Mouse (Mus musculus): Measurements from ENCODE around the gene Proca1. TPM values are rescaled to one million over a fixed set of nuclear protein-coding genes. Genes with fewer than 3 reads are reported as not detected.

The Proca1 gene
- total and polyA plus RNA-seq, 3 experiments = 0.70 to 0.80 (median 0.75) TPM

DNA sequence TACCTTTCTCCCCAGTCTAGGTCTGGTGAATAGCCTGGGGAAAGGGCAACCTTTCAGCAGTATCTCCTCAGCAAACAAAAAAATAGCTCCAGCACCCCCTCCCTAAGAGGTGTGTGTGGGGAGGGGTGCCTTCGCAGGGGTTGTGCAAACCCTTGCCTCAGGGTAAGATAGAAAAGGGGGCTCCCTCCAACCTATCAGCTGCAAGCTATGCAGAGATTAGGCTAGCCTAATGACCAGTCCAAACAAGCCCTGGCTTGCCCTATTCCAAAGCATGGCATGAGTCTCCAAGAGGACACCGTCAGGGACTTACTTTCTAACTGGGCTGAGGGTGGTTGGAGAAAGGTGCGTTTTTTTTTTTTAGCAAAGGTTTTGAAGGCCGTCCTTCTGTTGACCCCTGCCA is 27.0 kb upstream of the Proca1 start:
- H3K9ac ChIP-seq (ENCODE audit: low read depth, low read length) = no peak overlapping the region
- peaks cover 3% of the 10 kb centered on the region; the same call in 1 of the 2 replicates for H3K4me1 ChIP-seq (ENCODE audit: control insufficient read depth, insufficient read depth, low read length)
- H3K79me2 ChIP-seq (replicated peaks; ENCODE audit: control insufficient read depth, insufficient read depth, low read length) = no peaks in the 10 kb centered on the region
- no peaks in the 10 kb centered on the region for H3K36me3 ChIP-seq (ENCODE audit: control insufficient read depth, insufficient read depth, low read length)
- H3K27ac ChIP-seq = peak overlapping the region; percentile 62
- intact Hi-C loops (cut with DNase I) = loop anchor here (5.0 kb wide), 1 partner anchor 559 kb away; the partner anchor contains the start of gene Taok1
- H3K27me3 ChIP-seq (ENCODE audit: control insufficient read depth, insufficient read depth, low read length) = no peaks in the 10 kb centered on the region
- peak overlapping the region; percentile 53; the same call in 1 of the 2 replicates for H3K4me3 ChIP-seq
- 82% methylated on average over 4 of the region's 4 CpGs for WGBS
- TF ChIP-seq CTCF (IDR thresholded peaks at IDR 0.05) (no peak), EP300 (IDR thresholded peaks at IDR 0.05; ENCODE audit: insufficient read depth, low read depth, low read length) (no peak), POLR2A (IDR thresholded peaks at IDR 0.05; ENCODE audit: insufficient read depth, low read depth, low read length) (no peak)
- no peak for DNase-seq

DNA sequence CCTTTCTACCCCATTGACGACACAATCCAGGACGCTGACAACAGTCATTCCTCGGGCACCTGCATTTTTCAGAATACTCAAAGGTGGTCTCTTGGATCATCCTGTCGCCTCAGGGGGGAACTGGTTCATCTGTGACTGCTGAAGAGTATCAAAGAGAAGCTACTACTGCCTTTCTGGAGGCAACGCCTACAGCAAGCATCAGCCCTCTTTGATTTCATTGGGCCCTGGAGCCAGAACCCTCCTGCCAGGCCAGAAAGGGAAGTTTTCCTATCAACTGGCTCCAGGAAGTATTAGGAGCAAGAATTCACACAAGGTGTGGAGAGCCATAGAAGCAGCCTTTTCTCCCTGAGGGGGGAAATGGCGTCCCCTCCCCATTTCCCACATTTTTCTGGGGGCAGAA is 26.6 kb upstream of the Proca1 start:
- no peak overlapping the region for H3K9ac ChIP-seq (ENCODE audit: low read depth, low read length)
- no peaks in the 10 kb centered on the region for H3K36me3 ChIP-seq (ENCODE audit: control insufficient read depth, insufficient read depth, low read length)
- TF ChIP-seq EP300 (IDR thresholded peaks at IDR 0.05; ENCODE audit: insufficient read depth, low read depth, low read length) (no peak), CTCF (IDR thresholded peaks at IDR 0.05) (no peak), POLR2A (IDR thresholded peaks at IDR 0.05; ENCODE audit: insufficient read depth, low read depth, low read length) (no peak)
- H3K27me3 ChIP-seq (ENCODE audit: control insufficient read depth, insufficient read depth, low read length) = no peaks in the 10 kb centered on the region
- WGBS = 90% methylated on average over 6 of the region's 6 CpGs
- no peaks in the 10 kb centered on the region for H3K79me2 ChIP-seq (replicated peaks; ENCODE audit: control insufficient read depth, insufficient read depth, low read length)
- H3K27ac ChIP-seq = no peak overlapping the region
- peaks cover 3% of the 10 kb centered on the region; the same call in 1 of the 2 replicates for H3K4me1 ChIP-seq (ENCODE audit: control insufficient read depth, insufficient read depth, low read length)
- intact Hi-C loops (cut with DNase I) = loop anchor here (5.0 kb wide), 1 partner anchor 559 kb away; the partner anchor contains the start of gene Taok1
- no peak overlapping the region for H3K4me3 ChIP-seq
- DNase-seq = no peak

DNA sequence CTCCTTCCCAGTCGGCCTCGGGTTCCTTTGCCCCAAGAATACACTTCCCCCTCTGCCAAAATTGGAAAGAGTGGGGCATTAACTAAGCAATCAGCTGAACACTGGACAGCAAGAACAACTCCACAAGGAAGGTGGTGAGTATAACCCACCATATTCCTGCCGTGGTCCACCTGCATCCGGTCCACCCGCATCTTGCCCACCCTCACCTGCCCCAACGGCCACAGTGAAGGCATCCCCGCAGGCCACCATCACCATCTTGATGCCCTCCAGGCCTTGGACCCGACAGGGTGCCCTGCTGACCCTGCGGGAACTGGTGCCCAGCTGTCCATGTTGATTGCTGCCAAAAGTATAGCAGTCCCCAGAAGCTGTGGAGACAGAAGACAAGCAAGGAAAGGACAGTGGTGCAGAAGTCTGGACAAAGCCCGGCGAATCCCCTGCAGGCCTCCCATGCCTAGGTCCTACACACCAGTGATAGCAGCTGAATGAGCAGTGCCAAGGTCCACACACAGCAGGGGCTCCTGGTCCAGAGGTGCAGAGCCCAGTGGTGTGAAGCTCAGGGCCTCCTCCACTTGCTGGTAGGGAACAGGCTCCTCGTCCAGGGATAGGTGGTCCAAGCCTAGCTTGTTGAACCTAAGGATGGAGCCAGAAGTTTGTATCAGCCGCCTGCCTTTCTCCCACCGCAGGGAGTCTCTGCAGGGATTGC is 25.8 kb upstream of the Proca1 start:
- no peak for TF ChIP-seq POLR2A (IDR thresholded peaks at IDR 0.05; ENCODE audit: insufficient read depth, low read depth, low read length)
- TF ChIP-seq EP300 (IDR thresholded peaks at IDR 0.05; ENCODE audit: insufficient read depth, low read depth, low read length) = no peak
- no peak for TF ChIP-seq CTCF (IDR thresholded peaks at IDR 0.05)
- DNase-seq = no peak
- intact Hi-C loops (cut with DNase I) = loop anchor here (5.0 kb wide), 1 partner anchor 560 kb away; the partner anchor contains the start of gene Taok1
- WGBS = 92% methylated on average over 14 of the region's 14 CpGs
- no peak overlapping the region for H3K9ac ChIP-seq (ENCODE audit: low read depth, low read length)
- no peak overlapping the region for H3K4me3 ChIP-seq
- H3K36me3 ChIP-seq (ENCODE audit: control insufficient read depth, insufficient read depth, low read length) = no peaks in the 10 kb centered on the region
- no peak overlapping the region for H3K27ac ChIP-seq
- H3K27me3 ChIP-seq (ENCODE audit: control insufficient read depth, insufficient read depth, low read length) = no peaks in the 10 kb centered on the region
- H3K4me1 ChIP-seq (ENCODE audit: control insufficient read depth, insufficient read depth, low read length) = peaks cover 3% of the 10 kb centered on the region; the same call in 1 of the 2 replicates
- no peaks in the 10 kb centered on the region for H3K79me2 ChIP-seq (replicated peaks; ENCODE audit: control insufficient read depth, insufficient read depth, low read length)

DNA sequence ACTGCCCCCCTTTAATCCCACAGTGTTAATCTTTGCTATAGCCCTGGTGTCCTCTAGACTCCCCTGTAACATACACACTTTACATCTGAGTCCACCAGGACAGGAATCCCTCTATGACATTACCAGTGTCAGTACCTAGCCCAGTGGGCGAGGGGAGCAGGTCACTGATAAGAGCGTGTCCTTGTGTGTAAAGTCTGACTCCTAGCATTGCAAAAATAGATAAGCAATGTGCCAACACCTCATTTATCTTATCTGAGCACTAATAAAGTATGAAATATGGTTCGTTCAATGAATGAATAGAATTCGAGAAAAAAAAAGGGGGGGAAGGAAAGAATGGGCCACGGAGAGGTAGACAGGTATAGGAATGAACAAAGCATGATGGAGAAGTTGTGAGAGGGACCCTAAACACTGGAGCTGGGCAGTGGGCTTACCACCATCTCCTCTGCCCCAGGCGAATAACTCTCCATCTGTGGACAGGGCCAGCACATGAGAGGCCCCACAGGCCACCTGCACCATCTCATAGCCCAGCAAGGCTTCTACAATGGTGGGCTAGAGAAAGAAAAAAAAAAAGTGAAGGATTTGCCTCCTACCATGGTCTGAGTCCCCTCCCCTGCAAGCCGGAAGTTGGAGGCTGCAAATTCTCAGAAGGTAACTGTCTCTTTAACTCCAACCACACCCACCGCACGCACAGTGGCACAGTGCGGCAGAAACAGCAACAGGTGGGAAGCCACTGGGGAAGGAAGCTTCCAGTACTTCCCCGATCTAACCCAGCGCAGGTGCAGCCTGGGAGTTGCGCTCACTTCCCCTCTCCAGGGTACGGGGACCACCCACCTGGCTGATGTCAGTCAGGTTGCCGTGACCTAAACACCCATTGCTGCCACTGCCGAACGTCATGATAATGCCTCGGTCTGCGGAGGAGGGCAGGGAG is 24.4 kb upstream of the Proca1 start:
- Histone ChIP-seq H3K36me3 (ENCODE audit: control insufficient read depth, insufficient read depth, low read length) (no peaks in the 10 kb centered on the region), H3K9ac (ENCODE audit: low read depth, low read length) (no peak overlapping the region), H3K27me3 (ENCODE audit: control insufficient read depth, insufficient read depth, low read length) (no peaks in the 10 kb centered on the region), H3K4me1 (ENCODE audit: control insufficient read depth, insufficient read depth, low read length) (no peaks in the 10 kb centered on the region), H3K4me3 (no peak overlapping the region), H3K27ac (no peak overlapping the region), H3K79me2 (replicated peaks; ENCODE audit: control insufficient read depth, insufficient read depth, low read length) (no peaks in the 10 kb centered on the region)
- DNase-seq = peak in 1 of 2 experiments; percentile 34
- WGBS = 69% methylated on average over 19 of the region's 19 CpGs
- TF ChIP-seq CTCF (IDR thresholded peaks at IDR 0.05) (no peak), POLR2A (IDR thresholded peaks at IDR 0.05; ENCODE audit: insufficient read depth, low read depth, low read length) (no peak), EP300 (IDR thresholded peaks at IDR 0.05; ENCODE audit: insufficient read depth, low read depth, low read length) (no peak)
- intact Hi-C loops (cut with DNase I) = loop anchor here (5.0 kb wide), 1 partner anchor 562 kb away; the partner anchor contains the start of gene Taok1

DNA sequence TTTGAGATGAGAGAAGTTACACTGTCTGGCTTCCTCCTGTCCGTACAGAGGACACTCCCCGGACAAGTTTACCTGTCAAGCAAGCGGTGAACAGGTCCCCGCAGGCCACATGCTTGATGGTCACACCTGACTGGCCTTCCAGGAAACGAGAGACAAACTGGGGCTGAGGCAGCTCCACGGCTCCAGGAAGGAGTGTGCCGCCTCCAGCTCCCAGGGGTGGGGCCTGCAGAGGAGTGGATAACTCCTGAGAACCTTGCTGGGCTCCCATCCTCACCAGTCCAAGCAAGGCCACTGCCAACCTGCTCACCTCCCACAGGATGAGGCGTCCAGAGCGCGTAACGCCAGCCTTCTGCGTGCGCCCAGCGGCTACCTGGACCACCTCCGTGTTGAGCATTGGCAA is 22.9 kb upstream of the Proca1 start:
- Histone ChIP-seq H3K27me3 (ENCODE audit: control insufficient read depth, insufficient read depth, low read length) (no peaks in the 10 kb centered on the region), H3K4me3 (no peak overlapping the region), H3K4me1 (ENCODE audit: control insufficient read depth, insufficient read depth, low read length) (no peaks in the 10 kb centered on the region), H3K36me3 (ENCODE audit: control insufficient read depth, insufficient read depth, low read length) (no peaks in the 10 kb centered on the region), H3K27ac (no peak overlapping the region), H3K79me2 (replicated peaks; ENCODE audit: control insufficient read depth, insufficient read depth, low read length) (no peaks in the 10 kb centered on the region), H3K9ac (ENCODE audit: low read depth, low read length) (no peak overlapping the region)
- intact Hi-C loops (cut with DNase I) = no loop called here
- WGBS = 88% methylated on average over 15 of the region's 15 CpGs
- TF ChIP-seq EP300 (IDR thresholded peaks at IDR 0.05; ENCODE audit: insufficient read depth, low read depth, low read length) = no peak
- no peak for TF ChIP-seq POLR2A (IDR thresholded peaks at IDR 0.05; ENCODE audit: insufficient read depth, low read depth, low read length)
- no peak for TF ChIP-seq CTCF (IDR thresholded peaks at IDR 0.05)
- DNase-seq = no peak
